Mouse (Mus musculus): ENCODE results near the gene Rhbdf1. TPM values are rescaled to one million over a fixed set of nuclear protein-coding genes. Genes with fewer than 3 reads are reported as not detected.
"Not testable (repeated sequence)": the region's sequence is repeated elsewhere in the genome, so short reads cannot be mapped to it uniquely, and the experiment has no call there.

Rhbdf1 gene
- polyA plus RNA-seq, 1 experiment from 2014 or later, result 83.7 TPM

DNA sequence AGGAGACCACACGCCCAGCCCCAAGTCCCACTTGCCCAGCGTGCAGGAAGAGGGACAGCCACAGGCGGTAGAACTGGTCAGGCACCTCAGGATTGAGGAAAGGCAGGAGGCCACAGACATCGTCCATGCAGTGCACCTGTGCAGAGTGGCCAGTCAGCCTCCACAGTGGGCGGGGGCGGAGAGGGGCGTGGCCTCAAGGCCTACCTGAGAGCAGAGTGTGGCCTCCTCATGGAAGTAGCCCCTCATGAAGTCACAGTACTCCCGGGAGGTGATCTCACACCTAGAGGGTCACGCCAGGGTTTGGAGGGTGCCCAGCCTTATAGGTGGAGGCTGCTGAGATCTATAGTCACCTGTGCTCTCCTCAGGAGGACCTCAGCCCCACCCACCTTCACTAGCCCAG, 11.5 kb downstream of the Rhbdf1 start:
- H3K4me2 ChIP-seq, result no peak overlapping the region
- H3K9ac ChIP-seq, result no peak overlapping the region
- H3K27me3 ChIP-seq, result no peaks in the 10 kb centered on the region
- H3K9me3 ChIP-seq, result no peaks in the 10 kb centered on the region
- H3K27ac ChIP-seq, result no peak overlapping the region
- H3K4me3 ChIP-seq, result no peak overlapping the region
- H3K4me1 ChIP-seq, result peaks cover 7% of the 10 kb centered on the region
- WGBS, result 88% methylated on average over 9 of the region's 9 CpGs
- peaks cover 87% of the 10 kb centered on the region for H3K36me3 ChIP-seq
- no peak for ATAC-seq (ENCODE audit: insufficient number of reproducible peaks, low FRiP score, low TSS enrichment, low read depth)

DNA sequence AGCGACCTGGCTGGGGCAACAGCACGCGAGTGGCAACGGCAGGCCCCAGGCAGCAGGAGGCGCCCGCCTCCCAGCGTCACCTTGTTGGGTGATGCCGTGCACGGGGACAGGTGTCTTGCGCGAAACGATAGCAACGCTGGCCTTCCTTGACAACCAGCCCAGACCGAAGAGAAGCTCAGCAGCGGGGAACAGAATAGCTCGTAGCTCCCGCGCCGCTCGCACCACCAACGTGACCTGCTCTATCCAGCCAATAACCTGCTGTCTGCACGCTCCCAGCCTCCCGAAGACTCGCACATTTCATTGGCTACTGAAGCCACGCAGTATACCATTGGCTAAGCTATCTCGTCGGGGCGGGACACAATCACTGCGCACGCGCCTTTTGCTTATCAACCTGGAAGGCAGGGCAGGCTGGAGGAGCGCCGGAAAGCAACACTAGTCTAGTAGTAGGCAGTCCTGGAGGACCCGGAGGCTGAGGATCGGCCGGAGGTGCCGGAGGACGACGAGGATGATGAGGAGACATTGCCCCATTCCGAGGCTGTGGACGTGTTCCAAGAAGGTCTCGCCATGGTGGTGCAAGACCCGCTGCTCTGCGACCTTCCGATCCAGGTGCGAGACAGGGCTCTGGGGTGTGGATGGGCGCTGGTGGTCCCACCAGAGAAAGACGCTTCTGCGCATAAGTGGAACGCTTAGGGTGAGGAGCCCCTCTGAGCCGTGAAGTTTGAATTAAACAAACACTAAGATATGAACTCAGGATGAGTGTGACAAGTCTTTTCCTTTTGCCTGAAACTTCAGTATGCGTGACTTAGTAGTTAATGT, 16.8 kb downstream of the Rhbdf1 start, which contains the start of gene Snrnp25:
Snrnp25 (plus strand) TSS at position 358 of the 816 bp plus-strand sequence.
- peak within 1 kb of the TSS; percentile 59 for H3K4me3 ChIP-seq
- no peaks in the 10 kb centered on the region for H3K27me3 ChIP-seq
- H3K27ac ChIP-seq, result peak within 1 kb of the TSS; percentile 17; the same call in 1 of the 2 replicates
- no peaks in the 10 kb centered on the region for H3K9me3 ChIP-seq
- H3K4me1 ChIP-seq, result peaks cover 13% of the 10 kb centered on the region
- ATAC-seq (ENCODE audit: insufficient number of reproducible peaks, low FRiP score, low TSS enrichment, low read depth), result peak; percentile 100
- peak within 1 kb of the TSS; percentile 70 for H3K4me2 ChIP-seq
- H3K9ac ChIP-seq, result peak within 1 kb of the TSS; percentile 63
- under 1% methylated on average over 52 of the region's 52 CpGs for WGBS
- H3K36me3 ChIP-seq, result peaks cover 33% of the 10 kb centered on the region

DNA sequence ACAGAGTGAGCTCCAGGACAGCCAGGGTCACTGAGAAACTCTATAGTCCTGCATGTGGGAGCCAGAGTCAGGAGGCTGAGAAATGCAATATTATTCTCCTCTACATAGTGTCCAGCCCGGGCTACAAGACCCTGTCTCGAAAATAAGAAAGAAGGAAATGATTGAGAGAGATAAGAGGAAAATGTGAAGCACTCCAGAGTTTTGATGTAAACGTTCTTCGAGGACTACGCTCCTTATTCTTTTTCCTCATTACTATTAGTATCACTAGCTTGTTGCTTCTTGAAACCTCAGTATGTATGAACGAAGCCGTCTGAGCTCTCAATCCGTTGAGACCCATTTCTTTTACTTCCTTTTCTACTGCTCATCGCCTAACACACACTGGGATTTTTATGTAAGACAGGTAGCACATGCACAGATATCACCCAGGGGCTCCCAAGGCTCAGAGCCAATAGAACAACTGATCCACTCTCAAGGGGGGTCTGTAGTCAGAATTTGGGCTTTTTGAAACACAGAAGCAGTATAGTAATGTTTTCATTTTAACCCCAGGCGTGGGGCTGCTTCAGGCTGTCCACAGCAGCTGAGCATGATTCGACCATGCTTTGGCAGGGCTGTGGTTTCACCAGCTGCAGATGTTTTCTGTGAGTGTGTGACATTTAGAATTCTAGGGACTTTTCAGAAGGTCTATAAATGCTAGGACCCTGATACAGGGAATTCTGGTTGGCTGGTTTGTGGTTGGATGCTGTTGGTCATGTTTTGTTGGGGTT, 20.0 kb downstream of the Rhbdf1 start:
- ATAC-seq (ENCODE audit: insufficient number of reproducible peaks, low FRiP score, low TSS enrichment, low read depth), result no peak
- WGBS, result 76% methylated on average over 11 of the region's 11 CpGs
- no peak overlapping the region for H3K4me3 ChIP-seq

DNA sequence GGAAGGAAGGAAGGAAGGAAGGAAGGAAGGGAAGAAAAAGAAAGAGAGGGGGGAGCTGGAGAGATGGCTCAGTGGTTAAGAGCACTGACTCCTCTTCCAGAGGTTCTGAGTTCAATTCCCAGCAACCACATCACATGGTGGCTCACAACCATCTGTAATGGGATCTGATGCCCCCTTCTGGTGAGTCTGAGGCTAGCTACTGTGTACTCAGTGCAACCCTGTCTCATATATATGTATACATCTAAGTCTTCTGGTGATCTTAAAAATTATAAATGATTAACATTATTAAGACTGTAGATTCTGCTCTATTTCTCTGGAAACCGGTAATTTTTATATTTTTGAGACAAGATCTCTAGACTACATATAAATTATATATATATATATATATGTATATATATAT, 21.1 kb downstream of the Rhbdf1 start:
- not testable (repeated sequence) for H3K27ac ChIP-seq; H3K4me1 ChIP-seq; H3K9me3 ChIP-seq; H3K27me3 ChIP-seq; H3K4me2 ChIP-seq; H3K9ac ChIP-seq; H3K4me3 ChIP-seq; H3K36me3 ChIP-seq; ATAC-seq (ENCODE audit: insufficient number of reproducible peaks, low FRiP score, low TSS enrichment, low read depth)
- WGBS, result 60% methylated on average over 1 of the region's 1 CpGs

More for the DNA sequence above, 20.0 kb downstream of the Rhbdf1 start:
- Histone ChIP-seq H3K9me3 (no peaks in the 10 kb centered on the region), H3K27ac (no peak overlapping the region), H3K36me3 (peaks cover 2% of the 10 kb centered on the region; the same call in 1 of the 2 replicates), H3K4me2 (no peak overlapping the region), H3K27me3 (no peaks in the 10 kb centered on the region), H3K4me1 (peaks cover 13% of the 10 kb centered on the region), H3K9ac (no peak overlapping the region)

DNA sequence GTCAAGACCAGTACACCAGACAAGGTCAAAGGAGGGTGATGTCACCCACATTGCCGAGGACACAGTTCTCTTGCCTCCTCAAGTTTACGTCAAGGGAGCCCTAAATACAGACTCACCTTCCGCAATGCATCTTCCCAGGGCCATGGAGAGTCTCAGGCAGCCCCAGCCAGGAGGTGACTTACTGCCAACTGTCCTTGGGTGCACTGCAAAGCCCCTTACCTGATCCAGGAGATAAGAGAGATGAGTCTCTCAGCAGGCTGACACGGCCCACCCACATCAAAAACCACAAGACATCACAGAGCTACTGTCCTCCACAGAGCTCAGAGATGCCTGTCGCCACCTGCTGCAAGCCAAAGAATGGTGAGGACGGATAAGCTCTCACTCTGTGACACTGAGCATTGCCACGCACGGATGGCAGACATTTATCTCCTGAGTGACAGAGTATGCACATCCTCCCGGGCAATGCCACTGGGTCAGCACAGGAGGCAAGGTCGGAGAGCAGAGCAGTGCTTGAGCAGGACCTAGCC, 22.0 kb downstream of the Rhbdf1 start, which contains the start of gene Il9r:
Il9r (minus strand) TSS at position 205 of the 527 bp plus-strand sequence.
- no peak within 1 kb of the TSS for H3K9ac ChIP-seq
- WGBS, result 66% methylated on average over 10 of the region's 10 CpGs

DNA sequence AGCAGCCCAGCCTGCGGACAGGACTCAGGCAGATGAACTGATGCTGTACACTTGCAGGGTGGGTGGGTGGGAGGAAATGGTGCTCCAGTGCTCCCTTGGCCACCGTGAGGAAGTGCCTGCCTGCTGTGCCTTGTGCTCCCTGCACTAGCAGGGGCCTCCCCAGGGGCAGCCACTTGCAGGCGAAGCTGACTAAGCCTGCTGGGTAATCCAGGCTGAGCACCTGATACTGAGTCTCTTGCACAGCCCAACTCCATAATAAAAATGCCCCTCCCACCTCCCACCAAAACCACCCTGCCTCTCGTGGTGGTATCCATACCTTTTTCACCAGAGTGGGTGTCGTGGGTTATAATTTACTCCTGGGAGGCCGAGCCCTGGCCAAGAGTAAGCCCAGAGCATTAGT, 22.9 kb downstream of the Rhbdf1 start:
- Histone ChIP-seq H3K36me3 (no peaks in the 10 kb centered on the region), H3K9me3 (no peaks in the 10 kb centered on the region), H3K27ac (no peak overlapping the region), H3K4me1 (no peaks in the 10 kb centered on the region), H3K27me3 (peaks cover 14% of the 10 kb centered on the region), H3K4me2 (no peak overlapping the region), H3K4me3 (no peak overlapping the region), H3K9ac (no peak overlapping the region)
- 33% methylated on average over 6 of the region's 6 CpGs for WGBS
- ATAC-seq (ENCODE audit: insufficient number of reproducible peaks, low FRiP score, low TSS enrichment, low read depth), result no peak; the same call in 1 of the 2 replicates

More for the DNA sequence above, 22.0 kb downstream of the Rhbdf1 start, which contains the start of gene Il9r:
- no peak within 1 kb of the TSS for H3K27ac ChIP-seq
- H3K36me3 ChIP-seq, result no peaks in the 10 kb centered on the region
- H3K9me3 ChIP-seq, result no peaks in the 10 kb centered on the region
- no peak within 1 kb of the TSS for H3K4me2 ChIP-seq
- no peak for ATAC-seq (ENCODE audit: insufficient number of reproducible peaks, low FRiP score, low TSS enrichment, low read depth)
- peaks cover 6% of the 10 kb centered on the region for H3K4me1 ChIP-seq
- no peak within 1 kb of the TSS for H3K4me3 ChIP-seq
- peaks cover 11% of the 10 kb centered on the region for H3K27me3 ChIP-seq

DNA sequence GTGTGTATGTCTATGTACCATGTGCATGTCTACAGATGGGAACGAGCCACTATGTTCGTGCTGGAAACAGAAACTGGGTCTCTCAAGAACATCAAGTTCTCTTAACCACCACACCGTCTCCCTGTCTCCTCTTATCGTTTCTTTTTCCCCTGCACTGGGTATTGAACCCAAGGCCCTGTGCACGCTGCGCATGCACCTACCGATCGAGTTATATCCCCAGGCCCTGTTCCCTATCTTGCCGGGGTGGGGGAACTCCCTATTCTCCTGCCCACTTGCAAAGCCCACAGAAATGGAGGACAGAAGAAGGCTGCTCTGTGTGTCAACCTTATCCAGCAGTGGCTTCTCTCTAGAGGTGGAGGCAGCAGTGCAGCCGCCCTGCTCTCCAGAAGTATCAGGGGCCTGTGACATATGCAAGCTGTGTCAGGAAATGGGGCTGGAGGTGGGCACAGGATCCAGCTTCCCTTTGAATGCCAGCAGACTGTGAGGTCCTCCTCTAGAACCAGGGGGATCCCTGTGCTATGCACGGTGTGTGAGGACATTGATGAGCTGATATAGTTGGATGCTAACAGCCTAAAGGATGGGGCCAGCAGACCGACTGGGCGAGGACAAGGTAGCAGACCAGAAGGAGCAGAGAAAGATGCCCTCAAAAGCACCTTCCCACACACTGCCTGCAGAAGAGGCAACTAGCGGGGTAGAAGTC, 23.7 kb downstream of the Rhbdf1 start:
- no peak for ATAC-seq (ENCODE audit: insufficient number of reproducible peaks, low FRiP score, low TSS enrichment, low read depth)
- no peak overlapping the region for H3K27ac ChIP-seq
- WGBS, result 66% methylated on average over 14 of the region's 14 CpGs
- H3K9me3 ChIP-seq, result no peaks in the 10 kb centered on the region
- peaks cover 14% of the 10 kb centered on the region for H3K27me3 ChIP-seq
- no peaks in the 10 kb centered on the region for H3K36me3 ChIP-seq
- no peak overlapping the region for H3K4me2 ChIP-seq
- no peak overlapping the region for H3K4me3 ChIP-seq
- H3K4me1 ChIP-seq, result no peaks in the 10 kb centered on the region
- no peak overlapping the region for H3K9ac ChIP-seq

DNA sequence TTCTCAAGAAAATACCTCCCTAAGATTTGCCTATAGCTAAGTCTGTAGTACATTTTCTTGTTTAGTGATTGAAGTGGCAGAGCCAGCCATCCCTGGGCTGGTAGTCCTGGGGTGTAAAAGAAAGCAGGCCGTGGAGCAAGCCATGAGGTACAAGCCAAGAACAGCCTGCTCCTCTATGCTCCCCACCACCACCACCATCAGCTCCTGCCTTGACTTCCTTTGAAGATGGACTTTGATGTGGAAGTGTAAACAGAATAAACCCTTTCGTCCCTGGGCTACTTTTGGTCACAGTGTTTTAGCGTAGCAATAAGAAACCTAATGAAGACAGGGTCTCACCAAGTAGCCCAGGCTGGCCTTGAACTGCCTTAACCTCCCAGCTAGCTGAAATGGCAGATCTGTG, 24.3 kb downstream of the Rhbdf1 start:
- Histone ChIP-seq H3K4me2 (no peak overlapping the region), H3K27ac (no peak overlapping the region), H3K9ac (no peak overlapping the region), H3K9me3 (no peaks in the 10 kb centered on the region), H3K27me3 (peaks cover 14% of the 10 kb centered on the region), H3K4me1 (no peaks in the 10 kb centered on the region), H3K4me3 (no peak overlapping the region), H3K36me3 (no peaks in the 10 kb centered on the region)
- 25% methylated on average over 3 of the region's 3 CpGs for WGBS
- ATAC-seq (ENCODE audit: insufficient number of reproducible peaks, low FRiP score, low TSS enrichment, low read depth), result no peak

DNA sequence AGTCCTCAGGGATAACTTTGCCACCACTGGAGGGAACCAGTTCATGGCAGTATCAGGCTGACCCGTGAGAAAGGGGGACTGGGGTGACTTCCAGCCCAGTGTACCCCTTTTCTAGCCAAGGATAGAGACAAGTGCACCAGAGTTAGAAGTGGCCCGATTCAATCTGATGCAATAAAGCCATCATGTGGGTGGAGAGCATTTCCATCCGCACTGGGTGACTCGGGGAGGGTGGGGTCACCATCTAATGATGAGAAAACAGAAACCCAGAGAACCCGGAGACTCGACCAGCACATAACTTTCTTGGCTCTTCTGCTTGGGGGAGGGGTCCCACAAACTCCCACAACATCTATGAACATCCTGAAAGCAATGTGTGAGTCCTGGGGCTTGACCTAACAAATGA, 25.4 kb downstream of the Rhbdf1 start:
- WGBS, result 63% methylated on average over 6 of the region's 6 CpGs
- H3K4me1 ChIP-seq, result no peaks in the 10 kb centered on the region
- H3K36me3 ChIP-seq, result no peaks in the 10 kb centered on the region
- H3K9me3 ChIP-seq, result no peaks in the 10 kb centered on the region
- no peak for ATAC-seq (ENCODE audit: insufficient number of reproducible peaks, low FRiP score, low TSS enrichment, low read depth)
- no peak overlapping the region for H3K27ac ChIP-seq
- no peak overlapping the region for H3K4me2 ChIP-seq
- no peak overlapping the region for H3K9ac ChIP-seq
- H3K4me3 ChIP-seq, result no peak overlapping the region
- H3K27me3 ChIP-seq, result peaks cover 14% of the 10 kb centered on the region

DNA sequence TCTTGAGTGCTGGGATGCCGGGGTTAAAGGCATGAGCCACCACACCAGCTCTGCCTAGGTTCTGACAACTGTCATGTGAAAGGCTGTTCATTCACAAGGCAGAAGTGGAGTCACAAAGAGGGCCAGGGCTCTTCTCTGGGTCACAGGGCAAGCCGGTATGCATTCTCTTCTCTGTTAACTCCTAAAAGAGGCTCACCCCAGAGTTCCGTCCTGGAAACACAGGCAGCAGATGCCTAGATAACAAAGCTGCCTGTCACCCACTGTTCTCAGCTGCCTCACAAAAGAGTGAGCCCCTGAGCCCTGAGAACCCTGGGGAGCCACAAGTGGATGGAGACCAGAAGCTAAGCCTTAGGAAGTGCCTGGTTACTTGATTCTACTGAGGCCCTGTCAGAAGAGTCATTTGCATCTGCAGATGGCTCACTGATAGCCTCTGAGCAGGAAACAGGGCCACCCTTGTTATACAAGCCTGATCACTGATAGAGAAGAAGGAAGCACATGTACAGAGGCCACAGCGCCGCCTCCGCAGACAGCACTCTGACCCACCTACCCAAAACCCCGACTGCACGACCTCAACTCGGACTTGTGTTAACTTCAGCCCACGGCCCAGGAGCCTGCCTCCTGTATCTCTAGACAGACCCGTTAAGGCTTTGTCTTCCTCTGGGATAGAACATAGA, 26.1 kb downstream of the Rhbdf1 start:
- H3K27ac ChIP-seq, result no peak overlapping the region
- no peak overlapping the region for H3K9ac ChIP-seq
- H3K27me3 ChIP-seq, result peaks cover 14% of the 10 kb centered on the region
- no peak for ATAC-seq (ENCODE audit: insufficient number of reproducible peaks, low FRiP score, low TSS enrichment, low read depth)
- no peak overlapping the region for H3K4me3 ChIP-seq
- no peak overlapping the region for H3K4me2 ChIP-seq
- H3K4me1 ChIP-seq, result no peaks in the 10 kb centered on the region
- H3K9me3 ChIP-seq, result no peaks in the 10 kb centered on the region
- no peaks in the 10 kb centered on the region for H3K36me3 ChIP-seq
- 45% methylated on average over 11 of the region's 11 CpGs for WGBS

DNA sequence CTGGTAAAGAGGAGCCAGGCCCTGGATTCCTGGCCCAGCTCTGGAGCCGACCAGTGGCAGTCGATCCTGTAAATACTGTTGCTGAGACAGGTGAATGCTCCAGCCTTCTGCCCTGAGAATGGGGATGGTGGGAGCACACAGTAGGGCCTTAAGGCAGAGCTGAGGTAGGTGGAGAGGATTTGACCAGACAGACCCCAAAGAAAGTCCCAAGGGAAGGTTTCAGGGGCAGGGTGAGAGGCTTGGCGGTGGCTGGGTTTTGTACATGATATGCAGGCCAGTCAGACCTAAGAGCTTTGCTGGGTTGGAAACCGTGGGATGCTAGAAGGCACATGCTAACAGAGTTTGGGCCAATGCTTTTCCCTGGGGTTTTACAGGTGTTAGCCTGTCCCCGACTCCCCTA, 27.5 kb downstream of the Rhbdf1 start:
- WGBS, result 72% methylated on average over 5 of the region's 5 CpGs
- Histone ChIP-seq H3K4me2 (no peak overlapping the region), H3K4me3 (no peak overlapping the region), H3K27me3 (peaks cover 14% of the 10 kb centered on the region), H3K9me3 (no peaks in the 10 kb centered on the region), H3K36me3 (no peaks in the 10 kb centered on the region), H3K27ac (no peak overlapping the region), H3K9ac (no peak overlapping the region), H3K4me1 (no peaks in the 10 kb centered on the region)
- no peak for ATAC-seq (ENCODE audit: insufficient number of reproducible peaks, low FRiP score, low TSS enrichment, low read depth)
